Mouse (Mus musculus) intestine, postnatal 0 days (tissue): ENCODE measurements around the gene Tmem120b. TPM values are rescaled to one million over a fixed set of nuclear protein-coding genes. Genes with fewer than 3 reads are reported as not detected.

Experiments used
- ATAC-seq: fragments of 200-750 bp; cut with Nextera tagmentation; 2 replicates; pipeline ENCODE4 v1.8.0; 2017; ENCODE audit warnings: mild to moderate bottlenecking, moderate TSS enrichment, moderate library complexity
- H3K27ac ChIP-seq: fragments of 300-500 bp; sonication (generic); 2 replicates; pipeline ENCODE4 v1.5.1; 2014; ENCODE audit warnings: mild to moderate bottlenecking, low read depth, low read length, moderate library complexity
- H3K27me3 ChIP-seq: fragments of 300-500 bp; sonication (generic); replicated peaks from 2 replicates; pipeline ENCODE4 v1.6.1; 2014; ENCODE audit warnings: low read length, mixed read lengths; ENCODE audit not compliant: control insufficient read depth, insufficient read depth
- H3K36me3 ChIP-seq: fragments of 300-500 bp; sonication (generic); 2 replicates; pipeline ENCODE4 v1.6.1; 2014; ENCODE audit warnings: mild to moderate bottlenecking, moderate library complexity; ENCODE audit not compliant: control insufficient read depth, insufficient read depth
- H3K4me1 ChIP-seq: fragments of 300-500 bp; sonication (generic); replicated peaks from 2 replicates; pipeline ENCODE4 v1.6.1; 2014; ENCODE audit warnings: antibody characterized with exemption, low read length, mixed read lengths; ENCODE audit not compliant: control insufficient read depth, insufficient read depth
- H3K4me2 ChIP-seq: fragments of 300-500 bp; sonication (generic); replicated peaks from 2 replicates; pipeline ENCODE4 v1.6.1; 2014; ENCODE audit warnings: low read depth, mild to moderate bottlenecking, moderate library complexity
- H3K4me3 ChIP-seq: fragments of 300-500 bp; sonication (generic); 2 replicates; pipeline ENCODE4 v1.5.1; 2014; ENCODE audit warnings: low read depth, low read length
- H3K9ac ChIP-seq: fragments of 300-500 bp; sonication (generic); 2 replicates; pipeline ENCODE4 v1.6.1; 2014; ENCODE audit warnings: mild to moderate bottlenecking, low read depth, low read length
- H3K9me3 ChIP-seq: fragments of 300-500 bp; sonication (generic); 2 replicates; pipeline ENCODE4 v1.6.1; 2016; ENCODE audit warnings: mixed run types; ENCODE audit not compliant: control insufficient read depth
- CTCF ChIP-seq: sonication (generic); IDR thresholded peaks from 2 replicates; pipeline ENCODE4 v1.5.1; 2016; ENCODE audit warnings: low read depth, mild to moderate bottlenecking, control low read depth, antibody characterized with exemption, moderate library complexity
- WGBS: fragments of 180-500 bp; shearing (Covaris S2); extraction: QIAGEN DNeasy Blood & Tissue Kit; methylation state at CpG from one replicate; pipeline ENCODE4 v1.1.7; 2014; 5-methylcytosine and 5-hydroxymethylcytosine counted together
- polyA plus RNA-seq: library from polyadenylated mRNA; unstranded; fragments of >200 nt; fragmentation: Nextera tagmentation; extraction: Ambion mirVana; gene quantifications from 2 replicates; pipeline ENCODE4 v1.2.1, GENCODE M21; 2015

Tmem120b gene
- polyA plus RNA-seq, 1 experiment from 2014 or later, result 3.2 TPM

DNA sequence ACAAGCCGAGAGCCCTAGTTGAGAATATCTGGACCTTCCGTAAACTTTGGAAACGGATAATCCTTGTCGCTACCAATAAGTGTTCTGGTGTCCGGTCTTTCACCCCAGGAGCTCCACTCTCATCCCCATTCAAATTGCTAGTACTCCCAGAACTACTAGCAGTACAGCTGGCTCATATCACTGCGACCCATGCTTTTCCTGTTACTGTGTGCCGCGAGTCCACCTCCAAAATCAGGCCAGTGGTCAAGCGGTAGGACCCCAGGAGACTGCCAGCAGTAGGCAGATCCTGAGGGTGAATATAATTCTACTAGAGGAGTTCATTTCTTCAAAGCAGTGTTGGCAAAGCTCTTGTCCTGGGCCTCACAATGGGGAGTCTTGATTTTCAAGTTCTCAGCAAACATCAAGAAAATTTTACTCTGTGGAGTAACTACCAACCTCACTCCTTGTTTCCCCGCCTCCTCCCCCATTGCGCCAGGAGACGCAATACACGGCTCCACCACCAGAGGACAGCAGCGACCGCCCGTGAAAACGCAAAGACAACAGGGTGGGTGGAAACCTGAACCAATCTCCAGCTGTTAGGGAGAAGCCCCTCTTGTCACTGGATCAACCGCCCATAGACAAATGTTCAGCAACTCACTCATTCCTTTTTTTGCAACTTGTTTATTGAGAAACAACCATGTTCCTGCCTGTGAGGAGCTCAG, 65.0 kb downstream of the Tmem120b start:
- Histone ChIP-seq H3K4me3 (no peak overlapping the region), H3K27me3 (no peaks in the 10 kb centered on the region), H3K4me2 (peak overlapping the region; percentile 81; the same call in 1 of the 2 replicates), H3K4me1 (peaks cover 12% of the 10 kb centered on the region), H3K9me3 (no peaks in the 10 kb centered on the region), H3K36me3 (no peaks in the 10 kb centered on the region; the same call in 1 of the 2 replicates), H3K27ac (peak overlapping the region; percentile 21; the same call in 1 of the 2 replicates), H3K9ac (no peak overlapping the region)
- WGBS, result 17% methylated on average over 18 of the region's 18 CpGs
- ATAC-seq, result no peak
- peak; percentile 100 for TF ChIP-seq CTCF

DNA sequence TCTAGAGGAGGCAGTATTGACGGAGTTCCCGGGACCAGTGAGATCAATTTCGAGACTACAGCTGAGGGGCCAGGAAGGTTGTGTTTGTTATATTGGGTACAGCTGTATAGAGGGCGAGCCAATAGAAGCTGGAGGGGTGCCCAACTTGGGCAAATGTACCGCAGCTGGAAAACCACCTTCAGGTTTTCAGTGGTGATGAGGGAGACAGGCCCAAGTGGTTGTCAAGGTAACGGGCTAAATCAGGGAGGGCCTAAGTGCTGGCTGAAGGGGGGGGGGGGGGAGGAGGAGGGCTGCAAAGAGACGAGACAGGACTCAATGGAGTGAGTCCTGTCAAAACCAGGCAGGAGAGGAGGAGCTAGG, 65.5 kb downstream of the Tmem120b start:
- Histone ChIP-seq H3K27me3 (no peaks in the 10 kb centered on the region), H3K27ac (no peak overlapping the region), H3K9ac (no peak overlapping the region), H3K36me3 (no peaks in the 10 kb centered on the region; the same call in 1 of the 2 replicates), H3K4me2 (no peak overlapping the region), H3K9me3 (no peaks in the 10 kb centered on the region), H3K4me3 (no peak overlapping the region), H3K4me1 (peaks cover 12% of the 10 kb centered on the region)
- no peak for ATAC-seq
- WGBS, result 32% methylated on average over 7 of the region's 7 CpGs
- no peak for TF ChIP-seq CTCF

DNA sequence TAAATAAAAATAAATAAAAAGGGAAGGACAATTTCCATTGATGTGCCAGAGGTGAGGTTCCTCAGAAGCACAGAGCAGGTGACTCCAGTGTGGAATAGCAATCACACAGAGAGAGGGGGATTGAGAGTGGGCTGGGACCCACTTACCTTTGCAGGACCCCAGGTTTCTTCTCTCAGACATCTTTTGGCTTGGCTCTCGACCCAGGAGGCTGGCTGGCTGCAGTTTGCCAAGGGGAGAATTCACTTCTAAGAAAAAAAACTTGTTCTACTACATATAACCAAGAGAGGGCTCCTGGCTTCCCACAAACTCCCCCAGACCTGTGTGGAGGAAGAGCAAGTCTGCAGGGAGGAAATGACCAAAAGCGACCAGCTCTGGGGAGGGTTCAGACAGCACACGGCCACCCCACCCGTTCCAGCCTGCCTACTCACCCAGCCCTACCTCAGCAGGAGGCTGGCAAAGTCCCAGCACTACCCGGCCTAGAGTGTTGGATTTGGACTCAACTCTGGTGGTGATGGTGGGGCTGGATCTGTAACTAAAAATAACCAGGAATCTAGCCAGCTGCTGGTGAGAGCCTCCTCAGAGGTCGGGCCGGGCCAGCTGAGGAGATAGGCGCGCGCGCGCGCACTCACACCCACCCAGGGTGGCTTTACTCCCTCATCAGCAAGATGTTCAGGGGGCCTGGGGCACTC, 66.1 kb downstream of the Tmem120b start:
- peak overlapping the region; percentile 98 for H3K4me2 ChIP-seq
- H3K27me3 ChIP-seq, result no peaks in the 10 kb centered on the region
- TF ChIP-seq CTCF, result peak; percentile 25; the same call in 1 of the 2 replicates
- H3K36me3 ChIP-seq, result no peaks in the 10 kb centered on the region; the same call in 1 of the 2 replicates
- no peak overlapping the region for H3K4me3 ChIP-seq
- H3K9ac ChIP-seq, result no peak overlapping the region
- no peaks in the 10 kb centered on the region for H3K9me3 ChIP-seq
- peak overlapping the region; percentile 100 for H3K27ac ChIP-seq
- 14% methylated on average over 13 of the region's 13 CpGs for WGBS
- H3K4me1 ChIP-seq, result peaks cover 12% of the 10 kb centered on the region
- no peak for ATAC-seq

DNA sequence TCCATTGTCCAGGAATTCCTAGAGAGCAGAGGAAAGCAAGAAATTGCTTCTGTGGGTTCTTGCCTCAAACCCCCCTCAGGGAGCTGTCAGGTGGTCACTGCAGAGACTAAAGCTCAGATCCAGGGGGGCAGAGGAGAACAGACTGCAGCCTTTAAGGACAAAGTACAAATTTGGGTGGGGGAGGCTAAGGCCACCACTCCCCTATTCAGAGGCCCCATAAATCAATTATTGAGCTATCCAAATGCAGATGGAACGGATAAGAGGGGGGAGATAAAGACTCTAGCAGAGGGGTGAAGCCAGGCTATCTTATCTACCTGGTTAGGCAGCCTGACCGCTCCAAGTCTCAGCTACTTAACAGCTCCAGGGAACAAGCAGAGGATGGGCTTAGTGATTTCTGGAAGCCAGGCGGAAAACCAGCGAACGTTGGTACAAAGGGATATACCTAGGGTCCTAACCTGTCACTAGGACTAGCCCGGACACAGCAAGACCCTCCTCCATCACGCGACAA, 66.7 kb downstream of the Tmem120b start:
- 19% methylated on average over 8 of the region's 8 CpGs for WGBS
- no peak for TF ChIP-seq CTCF
- H3K27me3 ChIP-seq, result no peaks in the 10 kb centered on the region
- peak overlapping the region; percentile 98 for H3K4me2 ChIP-seq
- H3K4me3 ChIP-seq, result peak overlapping the region; percentile 86
- peak overlapping the region; percentile 100 for H3K27ac ChIP-seq
- H3K9me3 ChIP-seq, result no peaks in the 10 kb centered on the region
- ATAC-seq, result no peak
- no peak overlapping the region for H3K9ac ChIP-seq
- peaks cover 12% of the 10 kb centered on the region for H3K4me1 ChIP-seq
- no peaks in the 10 kb centered on the region; the same call in 1 of the 2 replicates for H3K36me3 ChIP-seq

DNA sequence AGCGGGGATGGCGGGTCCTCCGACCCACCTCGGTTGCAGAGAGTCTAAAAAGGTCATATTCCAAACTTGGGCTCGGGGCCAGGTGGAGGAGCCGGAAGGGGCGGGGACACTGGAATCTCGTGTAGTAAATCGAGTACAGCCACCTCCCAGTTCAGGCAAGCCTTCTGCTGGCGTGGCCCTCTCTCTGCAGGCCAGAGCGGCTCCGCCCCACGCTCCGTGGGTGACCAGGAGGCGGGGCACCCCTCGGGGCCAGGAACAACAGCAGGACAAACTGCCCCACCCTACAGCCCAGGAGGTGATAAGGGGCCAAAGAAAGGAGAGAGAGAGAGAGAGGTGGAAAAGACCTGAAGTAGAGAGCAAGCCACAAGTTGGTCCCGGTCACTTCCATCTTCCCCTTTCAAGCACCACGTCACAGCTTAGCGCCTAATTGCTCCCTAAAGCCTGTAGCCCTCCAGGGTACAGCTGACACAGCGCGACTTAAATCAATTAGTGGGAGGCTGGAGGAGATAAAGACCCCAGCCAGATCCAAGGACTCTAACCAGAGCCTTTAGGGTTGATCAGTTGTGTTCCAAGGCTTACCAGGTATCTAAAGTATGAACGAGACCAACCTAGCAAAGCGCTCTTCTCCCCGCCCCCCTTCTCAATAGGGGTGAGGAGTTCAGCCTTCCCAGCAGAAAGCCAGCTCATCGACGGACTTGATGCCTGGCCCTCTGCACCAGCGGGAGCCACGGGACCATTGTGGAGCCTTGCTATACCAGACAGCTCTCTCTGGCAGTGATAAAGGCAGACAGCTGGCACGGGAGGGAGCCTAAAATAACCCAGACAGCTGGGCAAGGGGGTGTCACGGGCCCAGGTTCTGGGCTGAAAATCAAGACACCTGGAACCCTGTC, 67.5 kb downstream of the Tmem120b start:
- Histone ChIP-seq H3K4me3 (peak overlapping the region; percentile 86), H3K4me2 (peak overlapping the region; percentile 98), H3K27me3 (no peaks in the 10 kb centered on the region), H3K9ac (peak overlapping the region; percentile 99), H3K27ac (peak overlapping the region; percentile 100), H3K9me3 (no peaks in the 10 kb centered on the region), H3K36me3 (no peaks in the 10 kb centered on the region; the same call in 1 of the 2 replicates), H3K4me1 (peaks cover 12% of the 10 kb centered on the region)
- WGBS, result 4% methylated on average over 30 of the region's 30 CpGs
- TF ChIP-seq CTCF, result peak; percentile 52
- peak; percentile 62 for ATAC-seq
